Mouse (Mus musculus) layer of hippocampus, adult 11-12 months (tissue): ENCODE results near the gene Hmx2.

ENCODE experiments used
- DNase-seq: peaks from one replicate; pipeline ENCODE4 v3.0.0; 2022; ENCODE audit warnings: low spot score

Gene Hmx2

GRCm38 (mm10) chr7:131548473-131548872 is at the start of gene Hmx2:
Gene Hmx2, plus strand, starts transcription at chr7:131548773.
- DNase-seq: no peak

GRCm38 (mm10) chr7:131503739-131504138 is 44.8 kb upstream of the Hmx2 start:
- DNase-seq: no peak

- peak; percentile 86 for DNase-seq
Observed at GRCm38 (mm10) chr7:131539979-131540378, 8.6 kb upstream of the Hmx2 start.

- no peak for DNase-seq
Observed at GRCm38 (mm10) chr7:131541184-131542114, 7.1 kb upstream of the Hmx2 start.

DNA sequence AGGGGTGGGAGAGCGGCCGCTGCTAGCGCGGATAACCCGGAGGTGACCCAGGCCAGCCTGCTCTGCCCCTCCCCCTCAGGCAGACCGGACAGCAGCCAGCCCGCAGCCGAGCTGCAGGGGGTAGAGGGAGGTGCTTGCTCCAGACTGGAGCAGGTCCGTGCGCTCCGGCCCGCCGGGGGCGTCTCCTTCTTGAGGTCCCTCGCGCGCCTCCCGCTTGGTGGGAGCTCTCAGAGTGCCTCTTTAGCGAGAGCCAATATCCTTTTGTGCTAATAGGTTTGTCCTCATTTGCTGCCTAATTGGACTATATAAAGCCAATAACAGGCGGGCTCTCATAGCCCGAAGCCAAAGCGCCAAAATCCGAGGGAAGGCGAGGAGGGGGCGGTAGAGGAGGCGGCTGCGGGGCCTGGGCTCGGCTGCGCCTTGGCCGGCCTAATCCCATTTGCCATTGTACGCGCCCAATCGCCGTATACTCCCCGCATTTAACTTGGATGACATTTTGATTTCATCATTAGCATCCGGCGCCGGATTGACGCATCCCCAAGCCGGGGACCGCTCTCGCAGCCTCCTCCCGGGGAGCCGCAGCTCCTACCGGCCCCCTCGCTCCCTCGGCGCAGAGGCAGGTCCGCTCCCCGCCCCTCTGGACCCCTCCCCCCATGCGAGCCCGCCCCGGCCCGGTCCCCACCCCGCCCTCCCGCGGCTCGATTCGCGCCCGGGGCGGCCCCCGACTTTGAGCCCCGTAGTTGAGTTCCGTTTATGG is 6.3 kb upstream of the Hmx2 start, which contains the start of gene Hmx3:
Gene Hmx3 (plus strand): TSS at position 753 of the 757 bp plus-strand sequence.
- DNase-seq: no peak

GRCm38 (mm10) chr7:131542872-131543622 is 5.5 kb upstream of the Hmx2 start:
- no peak for DNase-seq

DNA sequence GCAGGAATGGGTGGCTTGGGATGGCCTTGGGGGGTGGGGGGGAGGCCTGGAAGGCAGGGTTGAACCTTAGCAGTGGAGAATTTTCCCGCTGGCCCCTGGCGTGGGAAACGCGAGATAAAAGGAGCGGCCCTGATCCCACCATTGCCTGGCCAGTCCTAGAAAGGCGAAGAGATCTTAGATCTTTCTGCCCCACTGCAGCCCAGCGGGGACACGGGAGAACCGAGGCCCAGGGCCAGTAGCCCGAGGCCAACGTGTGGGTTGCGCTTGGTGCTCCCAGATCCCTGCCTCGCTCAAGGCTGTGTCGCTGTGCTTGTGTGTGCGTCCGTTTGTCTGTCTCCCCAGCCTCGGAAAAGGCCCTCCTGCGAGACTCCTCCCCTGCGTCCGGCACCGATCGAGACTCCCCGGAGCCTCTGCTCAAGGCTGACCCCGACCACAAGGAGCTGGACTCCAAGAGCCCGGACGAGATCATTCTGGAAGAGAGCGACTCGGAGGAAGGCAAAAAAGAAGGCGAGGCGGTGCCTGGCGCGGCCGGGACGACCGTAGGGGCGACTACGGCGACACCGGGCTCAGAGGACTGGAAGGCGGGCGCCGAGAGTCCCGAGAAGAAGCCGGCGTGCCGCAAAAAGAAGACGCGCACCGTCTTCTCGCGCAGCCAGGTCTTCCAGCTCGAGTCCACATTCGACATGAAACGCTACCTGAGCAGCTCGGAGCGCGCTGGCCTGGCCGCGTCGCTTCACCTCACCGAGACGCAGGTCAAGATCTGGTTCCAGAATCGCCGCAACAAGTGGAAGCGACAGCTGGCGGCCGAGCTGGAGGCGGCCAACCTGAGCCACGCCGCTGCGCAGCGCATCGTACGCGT is 4.7 kb upstream of the Hmx2 start:
- DNase-seq: no peak

DNA sequence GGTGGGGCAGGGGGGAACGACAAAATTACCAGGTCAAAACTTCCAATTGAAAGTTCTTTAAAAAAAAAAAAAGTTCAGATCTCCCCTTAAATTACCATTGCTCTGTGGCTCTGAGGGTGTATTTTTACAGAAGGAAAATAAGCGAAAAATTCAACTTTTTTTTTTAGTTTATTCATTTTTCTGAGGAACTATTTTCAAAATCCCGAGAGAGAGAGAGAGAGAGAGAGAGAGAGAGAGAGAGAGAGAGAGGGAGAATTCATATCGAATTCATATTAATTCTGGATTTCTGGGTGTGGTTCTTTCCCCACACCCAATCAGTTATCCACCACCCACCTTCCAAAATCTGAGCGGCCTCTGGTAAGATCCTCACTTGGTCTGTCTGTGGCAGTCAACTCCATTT is 3.7 kb upstream of the Hmx2 start:
- DNase-seq: no peak

DNA sequence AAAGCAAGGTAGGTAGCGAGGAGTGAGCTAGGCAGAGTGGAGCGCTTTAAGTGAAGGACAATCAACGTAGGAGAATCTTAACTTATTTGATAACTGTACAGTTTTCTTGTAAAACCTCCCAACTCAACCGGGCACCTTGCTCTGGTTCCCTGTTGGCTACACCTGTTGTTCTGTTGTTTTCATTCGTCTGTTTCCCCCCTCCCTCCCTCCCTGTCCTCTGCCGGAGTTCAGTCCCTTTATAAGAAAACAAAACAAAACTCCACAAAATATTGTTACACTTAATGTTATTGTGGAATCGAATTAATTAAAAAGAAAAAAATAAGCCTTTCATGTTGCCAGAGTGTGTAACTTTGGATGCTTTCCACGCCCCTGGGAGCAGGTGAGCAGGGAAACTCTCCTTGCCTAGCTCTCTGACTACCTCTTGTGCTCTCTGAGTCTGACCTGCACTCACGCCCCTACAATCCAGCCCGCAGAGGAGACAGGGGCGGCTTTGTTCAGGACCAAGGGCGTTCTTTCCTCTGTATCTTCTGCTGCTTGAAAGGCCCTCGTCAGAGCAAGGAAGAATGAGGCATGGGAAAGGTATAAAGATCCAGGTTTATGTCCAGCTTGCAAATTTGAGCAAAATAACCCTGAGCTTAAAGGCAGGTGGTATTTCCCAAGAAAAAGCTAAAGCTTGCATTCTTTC is 2.7 kb upstream of the Hmx2 start:
- no peak for DNase-seq

- DNase-seq: no peak
Observed at GRCm38 (mm10) chr7:131546423-131546822, 2.1 kb upstream of the Hmx2 start.

DNA sequence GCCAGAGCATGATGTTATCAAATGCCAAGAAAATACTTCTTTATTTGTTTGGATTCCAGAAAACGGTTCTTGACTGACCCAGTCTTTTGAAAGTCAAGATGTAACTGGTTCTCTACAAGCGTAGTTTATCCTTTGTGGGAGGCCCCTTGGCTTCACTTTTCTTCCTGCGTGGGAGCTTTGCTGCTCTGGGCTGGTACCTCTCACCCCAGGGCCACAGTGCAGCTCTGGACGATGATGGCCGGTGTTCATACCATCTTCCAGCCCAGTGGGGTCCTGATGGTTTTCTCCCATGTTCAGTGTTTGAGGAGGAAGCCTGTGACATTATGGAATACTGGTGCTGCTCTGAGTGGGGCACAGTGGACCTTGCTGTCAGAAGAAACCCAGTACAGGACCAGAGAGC is 1.1 kb upstream of the Hmx2 start:
- no peak for DNase-seq

DNA sequence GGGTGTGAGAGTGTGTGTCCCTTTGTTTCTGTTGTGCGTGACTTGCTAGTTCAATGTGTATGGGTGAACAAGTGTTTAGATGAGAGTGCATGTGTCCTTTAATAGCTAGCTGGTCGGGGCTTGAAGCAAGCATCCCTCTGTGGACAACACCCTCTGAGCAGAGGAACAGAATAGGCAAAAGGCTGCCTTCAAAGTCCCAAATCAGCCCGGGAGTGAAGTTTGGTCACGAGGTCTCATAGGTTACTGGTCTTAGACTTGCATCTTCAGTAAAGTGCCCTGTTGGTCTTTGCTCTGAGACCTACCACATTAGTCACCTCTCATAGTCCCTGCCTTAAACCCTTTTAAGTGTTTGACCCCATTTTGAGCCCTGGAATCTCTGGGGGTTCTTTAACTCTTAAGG is 2.9 kb downstream of the Hmx2 start:
- no peak for DNase-seq

DNA sequence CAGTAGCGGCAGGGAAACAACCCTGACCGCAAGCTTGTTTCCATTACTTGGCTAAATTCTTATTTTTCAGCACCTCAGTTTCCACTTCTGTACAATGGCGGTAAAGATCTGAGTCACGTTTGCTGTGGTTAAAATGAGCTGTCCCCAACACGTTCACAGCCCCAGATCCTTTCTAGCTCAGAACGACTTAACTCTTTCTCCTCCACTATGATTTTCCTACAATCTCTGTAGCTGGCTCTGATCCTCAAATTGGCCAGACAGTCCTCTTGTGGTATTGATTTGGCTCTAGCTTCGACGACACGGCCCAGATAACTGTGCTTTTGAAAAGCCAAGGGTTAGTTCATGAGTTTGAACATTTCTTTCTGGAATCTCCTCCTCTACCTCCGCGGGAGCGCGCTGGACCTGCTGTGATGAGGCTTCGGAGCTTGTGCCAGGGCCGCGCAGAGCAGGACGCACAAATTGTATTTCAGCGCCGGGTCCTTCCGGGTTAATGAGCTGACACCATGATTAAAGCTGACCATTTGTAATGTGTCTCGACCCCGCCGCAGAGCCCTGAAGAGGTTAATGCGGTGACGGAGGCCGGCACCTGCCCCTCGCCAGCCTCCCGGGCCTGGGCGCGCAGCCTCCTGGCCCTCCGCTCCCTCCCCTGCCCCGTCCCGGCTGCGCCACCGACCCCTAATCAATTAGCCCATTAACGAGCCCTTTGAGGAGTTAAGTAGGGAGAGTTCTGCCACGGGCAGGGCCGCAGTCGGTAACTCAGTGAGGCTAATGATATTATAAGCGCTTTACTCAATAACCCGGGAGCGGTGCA is 3.6 kb downstream of the Hmx2 start:
- DNase-seq: no peak

- no peak for DNase-seq
Observed at GRCm38 (mm10) chr7:131552781-131553180, 4.2 kb downstream of the Hmx2 start.

- DNase-seq: no peak
Observed at GRCm38 (mm10) chr7:131553771-131554175, 5.2 kb downstream of the Hmx2 start.

DNA sequence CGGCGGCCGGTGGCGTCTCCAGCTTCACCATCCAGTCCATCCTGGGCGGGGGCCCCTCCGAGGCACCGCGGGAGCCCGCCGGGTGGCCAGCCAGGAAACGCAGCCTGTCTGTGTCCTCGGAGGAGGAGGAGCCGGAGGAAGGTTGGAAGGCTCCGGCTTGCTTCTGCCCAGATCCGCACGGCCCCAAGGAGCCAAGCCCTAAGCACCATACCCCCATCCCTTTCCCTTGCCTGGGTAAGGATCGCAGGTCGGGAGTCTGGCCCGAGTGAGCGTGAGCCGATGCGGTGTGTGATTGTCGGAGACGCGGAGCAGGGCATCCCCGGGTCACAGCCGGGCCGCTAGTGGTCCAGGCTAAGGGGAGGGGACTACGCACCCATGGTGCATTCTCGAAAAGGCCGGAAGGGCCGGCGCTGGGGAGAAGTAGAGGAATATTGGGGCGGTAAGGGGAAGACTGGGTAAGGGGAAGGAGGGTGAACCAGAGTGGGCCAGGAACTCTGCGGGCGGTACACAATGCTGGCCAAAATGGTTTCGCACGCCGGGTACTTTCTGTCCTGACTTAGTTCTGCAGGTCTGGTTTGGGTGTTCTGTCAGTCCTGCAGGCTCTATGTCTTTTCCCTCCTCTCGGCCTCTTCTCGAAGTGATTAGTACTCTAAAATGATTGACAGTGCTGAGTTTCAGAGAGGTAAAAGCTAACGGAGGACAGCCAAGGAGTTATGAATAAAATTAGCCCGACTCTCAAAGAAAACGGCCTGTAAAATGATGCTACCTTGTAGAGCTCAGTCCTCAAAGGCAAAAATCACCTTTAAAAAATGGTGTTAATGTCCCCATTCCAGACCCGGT is 6.0 kb downstream of the Hmx2 start:
- DNase-seq: no peak

DNA sequence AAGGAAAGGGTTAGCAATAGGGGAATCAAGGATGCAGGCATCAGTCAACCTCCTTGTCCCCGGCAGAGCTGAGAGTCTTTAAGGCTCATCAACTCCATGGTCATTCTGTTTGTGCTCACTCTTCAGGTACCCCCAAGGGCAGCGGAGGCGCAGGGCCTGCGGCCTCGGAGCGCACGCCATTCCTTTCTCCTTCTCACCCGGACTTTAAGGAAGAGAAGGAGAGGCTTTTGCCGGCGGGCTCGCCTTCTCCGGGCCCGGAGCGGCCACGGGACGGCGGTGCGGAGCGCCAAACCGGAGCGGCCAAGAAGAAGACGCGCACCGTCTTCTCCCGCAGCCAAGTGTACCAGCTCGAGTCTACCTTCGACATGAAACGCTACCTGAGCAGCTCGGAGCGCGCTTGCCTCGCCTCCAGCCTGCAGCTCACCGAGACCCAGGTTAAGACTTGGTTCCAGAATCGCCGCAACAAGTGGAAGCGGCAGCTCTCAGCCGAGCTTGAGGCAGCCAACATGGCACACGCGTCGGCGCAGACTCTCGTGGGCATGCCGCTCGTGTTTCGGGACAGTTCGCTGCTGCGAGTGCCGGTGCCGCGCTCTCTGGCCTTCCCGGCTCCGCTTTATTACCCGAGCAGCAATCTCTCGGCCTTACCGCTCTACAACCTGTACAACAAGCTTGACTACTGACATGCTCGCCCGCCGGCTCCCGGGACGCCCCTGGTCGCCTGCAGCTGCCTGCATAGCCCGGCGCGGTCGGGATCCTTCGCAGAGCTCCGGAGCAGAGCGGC is 6.9 kb downstream of the Hmx2 start:
- DNase-seq: no peak

GRCm38 (mm10) chr7:131556116-131556515 is 7.5 kb downstream of the Hmx2 start:
- no peak for DNase-seq
